Mouse (Mus musculus): ENCODE measurements around the gene Ak7. TPM values are rescaled to one million over a fixed set of nuclear protein-coding genes. Genes with fewer than 3 reads are reported as not detected.

Ak7 gene
- polyA plus RNA-seq (2015; fragmentation: Nextera tagmentation; extraction: Ambion mirVana): 0.17 and 0.41 TPM in 2 replicates

DNA sequence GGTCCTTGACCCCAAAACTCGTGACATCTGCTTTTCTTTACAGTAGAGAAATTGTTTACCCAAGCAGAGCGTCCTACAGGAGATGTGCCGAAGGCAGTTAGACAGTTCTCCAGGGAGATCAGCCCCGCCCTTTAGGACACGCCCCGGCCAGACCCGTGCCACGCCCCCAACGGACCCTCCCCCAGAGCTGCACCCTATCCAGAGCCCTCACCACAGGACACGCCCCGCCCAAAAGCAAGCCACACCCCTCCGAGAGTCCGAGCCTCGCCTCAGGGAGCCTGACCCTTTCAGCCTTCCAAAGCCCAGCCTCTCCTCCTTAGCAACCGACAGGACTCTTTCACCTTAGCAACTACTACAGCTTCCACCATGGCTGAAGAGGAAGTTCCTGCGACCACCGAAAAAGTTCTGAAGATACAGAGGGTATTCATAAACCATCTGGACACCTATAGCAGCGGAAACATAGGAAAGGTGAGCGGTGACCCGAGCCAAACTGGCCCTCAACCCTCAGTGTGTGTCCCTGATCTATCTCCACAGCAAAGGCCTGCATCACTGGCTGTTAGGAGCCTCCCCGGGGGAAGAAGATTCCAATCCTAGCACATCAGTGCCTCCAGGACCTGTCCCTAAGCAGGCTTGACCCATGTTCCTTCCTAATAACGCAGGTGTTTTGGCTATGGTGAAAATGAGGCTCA, at the start of gene Ak7:
Gene Ak7, plus strand, starts transcription at position 178 of the 689 bp plus-strand sequence.
- DNase-seq (ENCODE audit: low spot score): peak; percentile 35

DNA sequence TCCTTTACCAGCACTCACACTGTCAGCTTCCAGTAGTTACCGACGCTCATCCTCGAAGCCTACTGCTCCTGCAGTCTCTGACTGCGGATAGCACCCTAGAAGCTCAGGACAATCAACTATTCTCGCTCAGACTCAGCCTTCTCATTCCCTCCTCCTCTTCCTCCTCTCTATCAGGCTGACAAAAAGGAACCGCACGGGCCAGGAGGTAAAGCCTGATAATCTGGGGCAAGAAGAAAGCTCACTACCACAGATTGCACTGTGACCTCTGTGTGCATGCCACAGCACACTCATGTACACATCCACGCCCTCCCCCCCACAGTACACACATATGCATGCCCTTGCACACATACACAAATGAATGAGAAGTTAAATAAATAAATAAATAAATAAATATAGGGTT, 29.5 kb upstream of the Ak7 start:
- DNase-seq (ENCODE audit: low spot score): no peak

DNA sequence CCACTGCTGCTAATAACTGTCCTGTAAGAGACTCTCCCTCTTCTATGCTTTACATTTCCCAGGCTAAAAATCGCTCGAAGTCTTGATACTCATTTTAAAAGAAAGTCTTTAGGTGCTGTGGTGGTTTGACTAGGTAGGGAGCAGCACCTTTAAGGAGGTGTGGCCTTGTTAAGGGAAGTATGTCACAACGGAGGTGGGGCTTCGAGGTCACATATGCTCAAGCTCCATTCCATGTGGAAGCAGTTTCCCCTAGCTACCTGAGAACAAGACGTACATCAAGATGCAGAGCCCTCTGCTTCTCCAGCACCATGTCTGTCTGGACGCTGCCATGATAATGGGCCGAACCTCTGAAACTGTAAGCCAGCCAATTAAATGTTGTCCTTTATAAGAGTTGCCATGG, 27.6 kb upstream of the Ak7 start:
- DNase-seq (ENCODE audit: low spot score): no peak

DNA sequence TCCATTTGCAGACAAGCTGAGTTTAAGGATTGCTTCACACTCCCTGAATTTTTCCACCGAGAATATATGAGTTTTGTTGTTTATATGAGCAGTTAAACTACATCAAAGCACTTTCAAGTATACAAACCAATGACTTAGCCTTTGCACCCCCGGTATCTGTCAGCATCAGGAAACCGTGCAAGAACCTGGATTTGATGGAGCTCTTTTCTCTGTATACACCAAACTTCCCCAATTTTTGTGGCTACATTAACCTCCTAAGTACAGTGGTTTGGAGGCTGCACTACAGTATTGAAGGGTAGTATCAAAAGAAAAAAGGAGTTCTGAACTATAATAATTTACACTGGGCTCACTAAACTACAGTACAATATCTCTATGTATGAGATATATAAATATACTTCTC, 27.0 kb upstream of the Ak7 start:
- no peak for DNase-seq (ENCODE audit: low spot score)

DNA sequence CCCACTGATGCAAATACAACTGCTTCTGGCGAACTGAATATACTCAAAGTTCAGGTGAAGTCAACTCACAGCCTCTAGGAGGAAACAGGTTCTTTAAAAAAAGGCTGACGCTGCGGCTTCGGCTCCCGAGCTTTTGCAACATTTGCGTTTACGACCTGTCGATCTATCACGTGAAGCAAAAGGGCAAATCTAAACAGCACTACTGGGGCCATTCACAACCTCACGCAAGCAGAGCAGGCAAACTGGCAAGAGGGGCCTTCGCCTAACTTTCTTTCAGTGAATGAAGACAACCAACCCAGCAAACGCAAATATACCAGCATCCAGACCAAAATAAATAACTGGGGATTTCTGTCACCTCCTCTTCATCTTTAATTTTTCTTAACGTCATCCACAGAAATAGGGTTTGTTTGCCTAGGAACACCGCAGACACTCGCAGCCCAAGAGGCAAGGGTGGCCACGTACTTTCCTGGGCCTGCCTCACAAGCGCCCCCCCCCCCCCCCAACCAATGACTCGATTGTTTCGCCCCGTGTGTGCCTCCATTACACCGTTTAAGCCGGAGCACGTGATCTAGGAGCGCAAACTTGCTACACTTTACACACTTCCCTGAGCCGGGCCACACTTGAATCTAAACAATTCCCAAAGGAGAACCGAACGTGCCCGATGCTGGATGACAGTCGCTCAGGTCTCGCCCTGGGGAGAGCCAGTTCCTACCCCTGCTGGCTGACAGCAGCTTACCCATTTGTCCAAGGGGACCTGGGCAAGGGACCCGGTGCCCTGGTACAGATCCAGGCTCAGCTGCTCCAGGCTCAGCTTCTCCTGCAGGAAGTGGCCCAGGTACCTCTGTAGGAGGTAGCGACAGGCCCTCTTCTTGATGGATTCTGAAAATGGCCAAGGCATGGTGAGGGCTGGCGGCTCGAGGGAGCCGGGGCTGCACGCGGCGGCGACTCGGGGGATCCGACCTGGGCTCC, 21.6 kb upstream of the Ak7 start, which contains the start of gene Gskip:
Gene Gskip, plus strand, starts transcription at position 897 of the 969 bp plus-strand sequence.
- DNase-seq (ENCODE audit: low spot score): peak; percentile 78

DNA sequence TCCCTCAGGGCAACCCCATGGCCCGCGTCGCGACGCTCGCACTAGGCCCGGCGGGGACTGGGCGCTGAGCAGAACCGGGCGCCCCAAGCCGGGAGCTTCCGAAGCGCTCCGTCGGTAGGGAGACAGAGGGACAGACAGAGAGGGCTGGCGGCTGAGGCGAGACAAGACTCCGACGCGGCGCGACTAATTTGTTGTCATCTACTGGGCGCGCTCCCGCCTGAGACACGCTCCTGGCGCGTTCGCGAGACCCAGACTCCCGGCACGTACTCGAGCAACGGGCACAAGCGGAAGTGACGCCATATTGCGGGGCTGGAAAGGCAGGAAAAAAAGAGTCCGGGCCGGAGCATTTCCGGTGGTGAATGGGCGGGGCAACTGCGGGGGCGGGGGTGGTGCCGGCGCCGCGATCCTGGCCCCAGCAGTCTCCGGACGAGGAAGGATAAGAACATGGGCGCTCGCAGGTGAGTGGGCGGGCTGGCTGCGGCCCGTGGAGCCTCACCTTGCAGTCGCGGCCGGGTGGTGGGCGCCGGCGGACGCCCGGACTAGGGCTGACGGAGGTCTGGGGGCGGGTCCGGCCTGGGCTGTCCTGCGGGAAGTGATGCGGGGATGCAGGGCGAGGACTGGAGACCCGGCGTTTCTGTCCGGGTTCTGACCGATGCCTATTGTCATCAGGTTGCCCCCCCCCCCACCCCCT, 20.6 kb upstream of the Ak7 start, which contains the start of gene Atg2b:
Gene Atg2b, minus strand, starts transcription at position 211 of the 691 bp plus-strand sequence.
- DNase-seq (ENCODE audit: low spot score): peak; percentile 97

DNA sequence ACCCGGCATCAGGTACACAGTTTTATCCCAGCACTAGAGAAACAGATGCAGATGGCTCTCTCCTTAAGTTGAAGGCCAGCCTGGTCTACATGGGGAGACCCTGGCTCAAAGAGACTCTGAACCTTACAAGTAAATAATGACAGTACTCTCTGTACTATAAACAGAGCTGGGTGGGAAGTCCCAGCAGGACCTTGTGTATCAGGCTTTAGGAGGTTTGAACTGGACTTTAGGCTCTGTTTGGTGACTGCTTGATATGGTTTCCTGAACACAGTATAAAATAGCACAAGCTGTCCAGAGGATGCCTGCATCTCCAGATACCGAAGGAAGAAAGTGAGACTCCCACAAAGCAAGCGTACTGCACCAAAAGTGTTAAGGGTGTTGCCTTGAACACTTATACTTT, 19.0 kb upstream of the Ak7 start:
- no peak for DNase-seq (ENCODE audit: low spot score)

DNA sequence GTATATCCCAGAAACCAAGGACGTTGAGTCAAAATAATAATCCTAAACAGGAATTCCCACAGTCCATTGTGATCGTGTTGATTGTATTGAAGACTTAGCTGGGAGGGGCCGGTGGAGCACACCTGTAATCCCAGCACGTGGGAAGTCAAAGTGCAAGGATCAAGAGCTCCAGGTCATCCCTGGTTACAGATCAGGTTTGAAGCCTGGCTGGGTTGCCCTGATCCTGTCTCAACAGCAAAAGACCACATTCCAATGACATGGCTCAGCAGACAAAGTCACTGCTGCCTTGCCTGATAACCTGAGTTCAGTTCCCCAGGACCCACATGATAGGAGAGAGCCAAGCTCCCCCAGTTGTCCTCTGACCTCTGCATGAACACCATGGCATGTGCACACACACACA, 18.4 kb upstream of the Ak7 start:
- DNase-seq (ENCODE audit: low spot score): no peak

DNA sequence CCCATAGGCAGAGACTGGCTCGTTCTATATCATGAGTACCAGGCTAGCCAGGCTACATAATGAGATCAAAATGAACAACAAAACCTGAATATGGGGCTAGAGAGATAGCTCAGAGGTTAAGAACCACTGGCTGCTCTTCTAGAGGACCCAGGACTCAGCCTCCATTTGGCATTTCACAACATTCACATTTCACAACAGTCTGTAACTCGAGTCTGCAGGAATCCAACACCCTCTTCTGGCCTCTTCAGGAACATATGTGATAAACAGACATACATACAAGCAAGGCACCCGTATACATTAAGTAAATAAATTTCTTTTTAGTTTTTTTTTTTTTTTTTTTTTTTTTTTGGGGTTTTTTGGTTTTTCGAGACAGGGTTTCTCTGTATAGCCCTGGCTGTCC, 17.2 kb upstream of the Ak7 start:
- no peak for DNase-seq (ENCODE audit: low spot score)

DNA sequence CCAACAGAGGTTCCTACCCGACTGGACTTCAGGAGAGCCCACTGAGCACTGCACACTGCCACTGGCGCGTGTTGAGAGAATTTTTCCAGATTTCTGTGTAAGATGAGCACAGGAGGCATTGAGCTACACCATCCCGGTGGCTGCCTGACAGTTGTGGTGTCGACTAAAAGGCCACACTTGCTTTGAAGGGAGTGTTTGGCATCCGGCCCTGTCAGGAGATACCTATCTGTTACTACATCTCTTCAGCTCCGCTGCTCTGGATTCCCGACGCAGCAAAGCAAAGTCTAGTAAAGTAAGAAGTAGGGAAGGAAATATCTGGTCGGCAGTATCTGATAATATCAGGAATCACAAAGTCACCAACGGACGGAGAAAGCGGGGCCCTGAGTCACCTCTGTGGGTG, 16.3 kb upstream of the Ak7 start:
- DNase-seq (ENCODE audit: low spot score): peak; percentile 52

DNA sequence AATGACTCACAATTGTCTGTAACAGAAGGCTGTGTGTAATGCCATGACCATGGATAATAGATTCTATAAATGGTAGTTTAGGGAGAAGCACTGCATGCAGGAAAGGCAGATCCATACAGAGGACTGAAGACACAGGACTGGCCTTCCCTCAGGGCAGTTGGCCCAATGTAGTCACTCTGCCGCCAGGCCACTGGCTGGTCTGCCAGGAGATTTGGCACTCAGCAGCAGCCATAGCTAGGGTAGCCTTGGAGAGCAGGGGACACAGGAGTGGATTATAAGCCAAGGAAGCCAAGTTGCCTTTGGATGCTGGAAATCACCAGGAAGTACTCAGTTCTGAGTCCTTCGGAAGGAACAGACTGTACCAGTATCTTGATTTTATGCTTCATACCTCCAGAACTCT, 11.8 kb upstream of the Ak7 start:
- no peak for DNase-seq (ENCODE audit: low spot score)

DNA sequence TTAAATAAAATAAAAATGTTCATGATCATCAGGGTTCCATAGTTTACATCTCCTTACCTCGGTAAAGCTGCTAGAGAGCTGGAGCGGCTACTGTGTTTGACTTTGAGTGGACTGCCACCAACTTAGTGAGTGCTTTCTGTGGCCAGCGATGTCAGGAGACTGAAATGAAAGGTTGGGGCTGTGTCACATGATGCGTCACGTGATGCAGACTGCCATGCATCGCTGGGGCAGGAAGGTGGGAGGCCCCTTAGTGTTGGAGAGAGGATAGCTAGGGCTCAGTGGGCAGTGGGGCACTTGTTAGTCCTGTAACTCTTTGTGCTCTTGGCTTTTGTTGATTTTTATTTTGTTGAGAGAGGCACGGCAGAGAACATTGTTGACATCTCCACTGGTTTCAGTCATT, 9.9 kb upstream of the Ak7 start:
- DNase-seq (ENCODE audit: low spot score): no peak

DNA sequence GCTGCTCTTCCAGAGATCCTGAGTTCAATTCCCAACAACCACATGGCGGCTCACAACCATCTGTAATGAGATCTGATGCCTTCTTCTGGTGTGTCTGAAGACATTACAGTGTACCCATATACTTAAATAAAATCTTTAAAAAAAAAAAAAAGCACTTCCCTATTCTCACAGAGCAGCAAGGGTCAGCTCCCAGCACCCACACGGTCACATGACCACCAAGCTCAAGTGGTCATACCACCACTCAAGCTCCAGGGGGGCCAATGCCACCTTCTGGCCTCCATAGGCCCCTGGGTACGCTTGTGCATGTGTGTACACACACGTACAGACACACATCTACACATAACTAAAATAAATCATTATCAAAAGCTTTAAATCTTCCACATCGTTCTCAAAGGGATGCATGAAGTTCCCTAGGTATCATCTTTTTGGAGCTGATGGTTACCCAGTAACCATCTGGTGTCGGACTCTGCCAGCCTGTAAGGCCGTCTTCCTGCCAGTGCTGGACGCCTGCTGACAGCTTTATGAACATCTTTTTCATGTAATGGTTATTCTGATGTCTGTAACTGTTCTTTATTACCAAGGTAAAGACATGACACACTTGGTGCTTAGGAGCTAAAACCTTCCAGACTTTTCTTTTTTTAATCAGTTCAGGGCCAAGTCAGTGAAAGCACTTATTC, 8.5 kb upstream of the Ak7 start:
- no peak for DNase-seq (ENCODE audit: low spot score)

DNA sequence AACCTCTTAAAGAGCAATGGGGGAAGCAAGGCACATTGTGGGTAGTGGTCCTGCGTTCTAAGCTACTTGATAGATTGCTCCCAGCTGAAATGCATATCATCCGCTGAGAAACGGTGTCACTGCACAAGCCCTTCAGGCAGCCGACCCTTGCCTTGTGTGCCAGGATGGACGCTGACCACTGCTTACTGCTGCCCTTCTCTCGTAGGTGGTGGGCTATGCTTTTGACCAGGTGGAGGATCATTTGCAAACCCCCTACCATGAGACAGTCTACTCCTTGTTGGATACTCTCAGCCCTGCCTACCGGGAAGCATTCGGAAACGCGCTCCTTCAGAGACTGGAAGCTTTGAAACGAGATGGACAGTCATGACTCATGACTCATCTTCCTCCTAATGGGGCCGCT, 5.3 kb upstream of the Ak7 start:
- no peak for DNase-seq (ENCODE audit: low spot score)

DNA sequence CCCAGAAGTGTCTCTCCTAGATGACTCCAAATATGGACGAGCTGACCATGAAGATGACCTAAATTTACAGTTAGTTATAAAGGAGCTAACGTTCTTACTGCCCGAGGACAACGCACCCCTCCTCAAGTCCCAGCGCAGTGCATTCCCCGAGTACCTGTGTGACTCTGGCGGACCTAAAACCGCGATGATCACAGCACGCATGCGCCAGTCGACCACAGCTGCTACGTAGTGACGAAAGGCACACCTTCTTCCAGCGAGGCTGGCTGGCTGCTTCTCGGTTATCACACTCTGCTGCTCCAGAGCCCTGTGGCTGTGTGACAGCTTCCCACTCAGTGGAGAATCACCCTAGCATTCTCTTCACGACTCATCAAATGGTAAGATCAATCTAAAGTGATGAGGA, 12.8 kb downstream of the Ak7 start:
- DNase-seq (ENCODE audit: low spot score): peak; percentile 56

DNA sequence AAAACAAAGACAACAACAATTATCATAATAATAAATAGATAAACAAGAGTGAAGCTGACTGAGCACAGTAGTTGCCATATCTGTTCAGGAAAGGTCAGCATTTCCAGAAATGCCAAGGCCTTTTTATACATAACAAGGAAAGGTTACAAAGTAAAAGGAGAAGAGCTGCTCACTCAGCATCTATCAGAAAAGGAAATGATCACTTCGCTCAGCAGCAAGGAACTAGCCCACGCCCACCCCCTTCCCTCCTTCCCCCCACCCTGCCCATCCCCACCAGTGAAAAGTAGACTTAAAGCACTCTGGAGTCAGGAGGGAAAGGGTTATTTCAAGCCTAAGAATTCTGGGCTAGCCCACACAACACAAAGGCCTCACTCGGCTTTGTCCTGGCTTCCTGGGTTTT, 14.4 kb downstream of the Ak7 start:
- DNase-seq (ENCODE audit: low spot score): no peak

DNA sequence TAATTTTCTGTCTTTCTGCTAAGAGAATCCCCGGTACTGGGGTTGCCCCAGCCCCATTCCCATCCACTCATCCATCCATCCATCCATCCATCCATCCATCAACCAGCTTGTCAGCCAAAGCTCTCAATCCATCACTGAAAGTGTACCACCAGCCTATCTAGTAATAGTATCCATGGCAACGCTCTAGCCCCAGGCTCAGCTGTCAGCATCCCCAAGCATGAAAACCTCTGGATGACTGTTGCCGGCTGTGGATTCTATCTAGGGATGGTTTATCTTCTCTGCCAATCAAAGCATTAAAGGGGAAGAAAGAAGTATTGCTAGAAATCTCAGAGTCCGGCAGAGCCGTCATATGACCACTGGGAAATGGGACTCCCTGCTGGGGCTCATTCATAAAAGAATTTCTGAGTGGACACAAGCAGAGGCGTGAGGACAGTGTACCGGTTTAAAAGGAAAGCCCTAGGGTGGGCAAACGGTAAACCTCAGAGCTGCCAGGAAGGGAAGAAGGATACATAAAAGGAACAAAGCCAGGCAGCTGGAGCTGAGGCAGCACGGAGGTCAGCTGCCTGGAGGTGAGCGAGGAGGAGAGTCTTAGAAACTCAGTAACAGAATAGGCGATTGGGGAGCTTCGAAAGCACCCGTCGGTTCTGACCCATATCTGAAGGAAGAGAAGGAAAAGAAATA, 15.8 kb downstream of the Ak7 start:
- DNase-seq (ENCODE audit: low spot score): no peak

DNA sequence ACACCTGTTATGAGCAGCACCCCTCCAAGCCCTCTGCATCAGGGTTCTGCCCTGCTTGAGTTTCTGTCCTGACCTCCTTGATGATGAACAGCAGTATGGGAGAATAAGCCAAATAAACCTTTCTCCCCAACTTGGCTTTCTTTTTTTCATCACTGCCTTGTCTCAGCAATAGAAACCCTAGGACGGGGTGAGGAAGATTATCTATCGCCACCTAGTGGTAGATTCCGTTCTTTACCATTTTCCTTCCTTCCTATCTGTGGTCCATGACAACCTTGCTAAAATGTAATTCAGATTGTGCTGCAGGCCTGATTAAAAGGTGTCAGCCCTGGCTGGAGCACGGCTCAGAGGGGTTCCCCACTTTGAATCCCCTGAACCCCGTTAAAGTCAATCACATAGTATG, 16.9 kb downstream of the Ak7 start:
- peak; percentile 57 for DNase-seq (ENCODE audit: low spot score)

DNA sequence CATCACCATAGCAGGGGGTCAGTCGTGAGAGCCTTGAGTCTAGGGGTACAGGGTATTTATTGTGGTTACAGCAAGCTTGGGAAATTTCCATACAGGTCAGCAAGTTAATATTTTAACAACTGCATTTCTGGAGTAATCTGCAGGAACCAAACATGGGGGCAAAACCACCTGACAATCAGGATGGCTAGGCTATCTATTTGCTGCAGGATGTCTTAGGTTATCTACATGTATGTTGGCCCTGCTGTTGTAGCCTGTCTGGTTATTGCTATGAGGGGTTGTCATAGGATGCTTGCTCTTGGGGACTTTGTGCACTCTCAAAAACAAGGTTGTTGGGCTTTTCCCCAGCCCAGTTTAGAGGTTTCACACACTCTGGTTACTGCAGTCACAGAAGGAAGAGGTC, 18.8 kb downstream of the Ak7 start:
- DNase-seq (ENCODE audit: low spot score): no peak

DNA sequence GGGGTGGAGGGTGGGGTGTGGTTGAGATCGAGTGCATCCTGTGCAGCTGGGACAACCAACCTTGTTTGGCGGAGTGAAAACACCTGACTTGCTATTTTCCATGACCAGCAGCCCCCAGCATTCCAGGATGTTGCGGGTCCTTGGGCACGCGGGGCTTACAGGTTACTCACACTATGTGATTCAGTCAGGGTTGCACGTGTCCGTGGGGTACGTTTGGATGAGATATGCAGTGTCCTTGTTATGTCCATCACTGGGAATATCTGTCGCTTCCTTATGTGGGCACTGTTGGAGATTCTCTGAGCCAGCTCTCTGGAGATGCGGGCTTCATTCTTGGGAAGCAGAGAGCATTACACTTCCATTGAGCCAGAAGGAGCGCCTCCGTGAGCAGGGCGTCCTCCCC, 20.0 kb downstream of the Ak7 start:
- DNase-seq (ENCODE audit: low spot score): no peak

DNA sequence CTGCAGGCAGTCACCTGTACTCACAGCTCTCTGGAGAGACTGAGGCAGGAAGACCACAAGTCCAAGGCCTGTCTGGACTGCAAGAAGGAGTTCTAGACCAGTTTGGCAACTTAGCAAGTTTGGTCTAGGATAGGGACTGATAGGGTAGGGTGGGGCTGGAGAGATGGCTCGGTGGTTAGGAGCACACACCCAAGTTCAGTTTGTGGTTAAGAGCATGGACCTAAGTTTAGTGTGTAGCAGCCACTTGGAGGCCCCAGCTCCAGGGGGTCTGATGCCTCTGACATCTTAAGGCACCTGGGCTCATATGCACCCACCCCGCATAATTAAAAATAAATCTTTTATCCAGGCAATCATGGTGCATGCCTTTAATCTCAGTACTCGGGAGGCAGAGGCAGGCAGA, 21.5 kb downstream of the Ak7 start:
- DNase-seq (ENCODE audit: low spot score): no peak
